Mouse (Mus musculus) forebrain, embryonic 15.5 days (tissue): ENCODE measurements around the gene Snapin. TPM values are rescaled to one million over a fixed set of nuclear protein-coding genes. Genes with fewer than 3 reads are reported as not detected.
A peak's percentile ranks its signal among the peaks of the same experiment; 100 is the strongest.

Source experiments
- ATAC-seq: fragments of 200-750 bp; cut with Nextera tagmentation; replicated peaks from 2 replicates; pipeline ENCODE4 v1.8.0; 2017; ENCODE audit warnings: mild to moderate bottlenecking, moderate TSS enrichment, moderate library complexity
- H3K27ac ChIP-seq: fragments of 300-500 bp; sonication (generic); replicated peaks from 2 replicates; pipeline ENCODE4 v1.5.1; 2015; ENCODE audit warnings: mild to moderate bottlenecking, inconsistent platforms
- H3K27me3 ChIP-seq: fragments of 300-500 bp; sonication (generic); 2 replicates; pipeline ENCODE4 v1.6.1; 2015; ENCODE audit warnings: inconsistent platforms
- H3K36me3 ChIP-seq: fragments of 300-500 bp; sonication (generic); 2 replicates; pipeline ENCODE4 v1.6.1; 2015; ENCODE audit warnings: mild to moderate bottlenecking, inconsistent platforms
- H3K4me1 ChIP-seq: fragments of 300-500 bp; sonication (generic); 2 replicates; pipeline ENCODE4 v1.6.1; 2015; ENCODE audit warnings: inconsistent platforms
- H3K4me2 ChIP-seq: fragments of 300-500 bp; sonication (generic); replicated peaks from 2 replicates; pipeline ENCODE4 v1.6.1; 2015; ENCODE audit warnings: mild to moderate bottlenecking, inconsistent platforms
- H3K4me3 ChIP-seq: fragments of 300-500 bp; sonication (generic); 2 replicates; pipeline ENCODE4 v1.5.1; 2015; ENCODE audit warnings: mild to moderate bottlenecking, inconsistent platforms
- H3K9ac ChIP-seq: fragments of 300-500 bp; sonication (generic); replicated peaks from 2 replicates; pipeline ENCODE4 v1.6.1; 2015; ENCODE audit warnings: mild to moderate bottlenecking, inconsistent platforms
- H3K9me3 ChIP-seq: fragments of 300-500 bp; sonication (generic); 2 replicates; pipeline ENCODE4 v1.6.1; 2016; ENCODE audit warnings: inconsistent platforms
- WGBS: fragments of 180-500 bp; shearing (Covaris S2); methylation state at CpG from one replicate; pipeline ENCODE4 v1.1.7; 2015; ENCODE audit warnings: mixed read lengths; 5-methylcytosine and 5-hydroxymethylcytosine counted together
- polyA plus RNA-seq: library from polyadenylated mRNA; unstranded; fragments of >200 nt; fragmentation: Nextera tagmentation; extraction: Ambion mirVana; gene quantifications from 2 replicates; pipeline ENCODE4 v1.2.1, GENCODE M21; 2015

Gene Snapin
- polyA plus RNA-seq, 1 experiment from 2014 or later, result 81.8 TPM

GRCm38 (mm10) chr3:90465081-90465685 lies 25.6 kb downstream of the Snapin start:
- Histone ChIP-seq H3K9me3 (no peaks in the 10 kb centered on the region), H3K36me3 (no peaks in the 10 kb centered on the region), H3K27me3 (peaks cover 46% of the 10 kb centered on the region), H3K4me1 (peaks cover 17% of the 10 kb centered on the region), H3K9ac (peak overlapping the region; percentile 50; the same call in 1 of the 2 replicates), H3K27ac (no peak overlapping the region), H3K4me3 (peak overlapping the region; percentile 56), H3K4me2 (peak overlapping the region; percentile 98)
- WGBS, result under 1% methylated on average over 75 of the region's 75 CpGs
- peak; percentile 34 for ATAC-seq

- Histone ChIP-seq H3K36me3 (no peaks in the 10 kb centered on the region), H3K27me3 (peaks cover 46% of the 10 kb centered on the region), H3K4me2 (peak overlapping the region; percentile 98), H3K4me1 (peaks cover 17% of the 10 kb centered on the region), H3K4me3 (peak overlapping the region; percentile 56), H3K9me3 (no peaks in the 10 kb centered on the region), H3K27ac (no peak overlapping the region), H3K9ac (no peak overlapping the region)
- 14% methylated on average over 37 of the region's 37 CpGs for WGBS
- ATAC-seq, result no peak; the same call in 1 of the 2 replicates
Observed at GRCm38 (mm10) chr3:90464552-90465080, 26.2 kb downstream of the Snapin start.

- no peak overlapping the region for H3K4me3 ChIP-seq
- H3K4me2 ChIP-seq, result no peak overlapping the region
- no peaks in the 10 kb centered on the region for H3K9me3 ChIP-seq
- ATAC-seq, result no peak
- H3K4me1 ChIP-seq, result peaks cover 17% of the 10 kb centered on the region
- no peaks in the 10 kb centered on the region for H3K36me3 ChIP-seq
- no peak overlapping the region for H3K9ac ChIP-seq
- H3K27ac ChIP-seq, result no peak overlapping the region
- WGBS, result 26% methylated on average over 7 of the region's 7 CpGs
- peaks cover 43% of the 10 kb centered on the region for H3K27me3 ChIP-seq
Observed at GRCm38 (mm10) chr3:90462579-90462978, 28.3 kb downstream of the Snapin start.

GRCm38 (mm10) chr3:90461935-90462334 lies 28.9 kb downstream of the Snapin start:
- no peak for ATAC-seq
- H3K27me3 ChIP-seq, result peaks cover 43% of the 10 kb centered on the region

GRCm38 (mm10) chr3:90460315-90460714 lies 30.5 kb downstream of the Snapin start:
- no peak overlapping the region for H3K4me3 ChIP-seq
- peaks cover 32% of the 10 kb centered on the region for H3K27me3 ChIP-seq
- H3K9ac ChIP-seq, result no peak overlapping the region
- H3K9me3 ChIP-seq, result no peaks in the 10 kb centered on the region
- peaks cover 5% of the 10 kb centered on the region for H3K4me1 ChIP-seq
- no peak for ATAC-seq
- no peak overlapping the region for H3K4me2 ChIP-seq
- 78% methylated on average over 5 of the region's 5 CpGs for WGBS
- no peaks in the 10 kb centered on the region for H3K36me3 ChIP-seq
- no peak overlapping the region for H3K27ac ChIP-seq

More at GRCm38 (mm10) chr3:90461935-90462334, 28.9 kb downstream of the Snapin start:
- Histone ChIP-seq H3K27ac (no peak overlapping the region), H3K36me3 (no peaks in the 10 kb centered on the region), H3K4me2 (no peak overlapping the region), H3K4me3 (no peak overlapping the region), H3K4me1 (peaks cover 17% of the 10 kb centered on the region), H3K9ac (no peak overlapping the region), H3K9me3 (no peaks in the 10 kb centered on the region)
- 88% methylated on average over 3 of the region's 3 CpGs for WGBS

GRCm38 (mm10) chr3:90459727-90460126 lies 31.1 kb downstream of the Snapin start:
- Histone ChIP-seq H3K4me3 (no peak overlapping the region), H3K9ac (no peak overlapping the region), H3K4me1 (no peaks in the 10 kb centered on the region), H3K4me2 (no peak overlapping the region), H3K27me3 (peaks cover 27% of the 10 kb centered on the region), H3K9me3 (no peaks in the 10 kb centered on the region), H3K27ac (no peak overlapping the region), H3K36me3 (no peaks in the 10 kb centered on the region)
- 78% methylated on average over 9 of the region's 9 CpGs for WGBS
- ATAC-seq, result no peak

GRCm38 (mm10) chr3:90454931-90455330 lies 35.9 kb downstream of the Snapin start:
- Histone ChIP-seq H3K27me3 (no peaks in the 10 kb centered on the region), H3K4me2 (no peak overlapping the region), H3K4me3 (no peak overlapping the region), H3K9me3 (no peaks in the 10 kb centered on the region), H3K27ac (no peak overlapping the region), H3K36me3 (no peaks in the 10 kb centered on the region), H3K4me1 (no peaks in the 10 kb centered on the region), H3K9ac (no peak overlapping the region)
- WGBS, result 90% methylated on average over 14 of the region's 14 CpGs
- no peak for ATAC-seq

- Histone ChIP-seq H3K27ac (no peak overlapping the region), H3K27me3 (no peaks in the 10 kb centered on the region), H3K4me1 (peaks cover 7% of the 10 kb centered on the region), H3K9ac (no peak overlapping the region), H3K4me2 (no peak overlapping the region), H3K9me3 (no peaks in the 10 kb centered on the region), H3K36me3 (no peaks in the 10 kb centered on the region), H3K4me3 (no peak overlapping the region)
- 65% methylated on average over 10 of the region's 10 CpGs for WGBS
- ATAC-seq, result no peak
Observed at GRCm38 (mm10) chr3:90451396-90452095, 39.3 kb downstream of the Snapin start.

GRCm38 (mm10) chr3:90450874-90451273 lies 40.0 kb downstream of the Snapin start:
- peaks cover 12% of the 10 kb centered on the region for H3K4me1 ChIP-seq
- H3K36me3 ChIP-seq, result no peaks in the 10 kb centered on the region
- no peak overlapping the region for H3K27ac ChIP-seq
- ATAC-seq, result no peak
- H3K27me3 ChIP-seq, result no peaks in the 10 kb centered on the region
- no peaks in the 10 kb centered on the region for H3K9me3 ChIP-seq
- H3K9ac ChIP-seq, result no peak overlapping the region
- H3K4me3 ChIP-seq, result no peak overlapping the region
- 39% methylated on average over 12 of the region's 12 CpGs for whole genome bisulfite sequencing
- H3K4me2 ChIP-seq, result no peak overlapping the region

- Histone ChIP-seq H3K4me3 (no peak overlapping the region), H3K9ac (no peak overlapping the region), H3K9me3 (no peaks in the 10 kb centered on the region), H3K36me3 (no peaks in the 10 kb centered on the region), H3K27me3 (no peaks in the 10 kb centered on the region), H3K4me2 (no peak overlapping the region), H3K27ac (no peak overlapping the region), H3K4me1 (peaks cover 12% of the 10 kb centered on the region)
- no peak for ATAC-seq
- WGBS, result 18% methylated on average over 6 of the region's 6 CpGs
Observed at GRCm38 (mm10) chr3:90448626-90449025, 42.2 kb downstream of the Snapin start.

GRCm38 (mm10) chr3:90447123-90447494 lies 43.7 kb downstream of the Snapin start:
- Histone ChIP-seq H3K9ac (peak overlapping the region; percentile 47), H3K9me3 (no peaks in the 10 kb centered on the region), H3K4me1 (peaks cover 12% of the 10 kb centered on the region), H3K4me2 (peak overlapping the region; percentile 62), H3K36me3 (no peaks in the 10 kb centered on the region), H3K27ac (peak overlapping the region; percentile 73), H3K27me3 (no peaks in the 10 kb centered on the region), H3K4me3 (peak overlapping the region; percentile 40)
- ATAC-seq, result peak; percentile 31; the same call in 1 of the 2 replicates
- WGBS, result 48% methylated on average over 7 of the region's 7 CpGs

- ATAC-seq, result peak; percentile 91
- H3K9me3 ChIP-seq, result no peaks in the 10 kb centered on the region
- WGBS, result 2% methylated on average over 17 of the region's 17 CpGs
Observed at GRCm38 (mm10) chr3:90446389-90447122, 44.3 kb downstream of the Snapin start.

More at GRCm38 (mm10) chr3:90446389-90447122, 44.3 kb downstream of the Snapin start:
- peak overlapping the region; percentile 73 for H3K27ac ChIP-seq
- peak overlapping the region; percentile 47 for H3K9ac ChIP-seq
- H3K4me2 ChIP-seq, result peak overlapping the region; percentile 62
- H3K4me3 ChIP-seq, result peak overlapping the region; percentile 40
- no peaks in the 10 kb centered on the region for H3K36me3 ChIP-seq
- peaks cover 12% of the 10 kb centered on the region for H3K4me1 ChIP-seq
- H3K27me3 ChIP-seq, result no peaks in the 10 kb centered on the region
